18 mouse cellular contexts compared by ENCODE assay signal in genomic region chr7:104401140-104401539, GRCm38 (mm10). TPM values are rescaled to one million over a fixed set of nuclear protein-coding genes. Genes with fewer than 3 reads are reported as not detected.
DNase-seq lines count a peak whose midpoint lies in the region; ATAC-seq and TF ChIP-seq lines count a peak whose summit lies in the region.
"Had no signal": no experiment of that assay in that cellular context is flagged by ENCODE, and none has a peak within 500 bp of the region (broad histone marks: within the 10 kb centered on the region; RNA-seq: fewer than 3 reads in every experiment).

No protein-coding gene starts in this region.

- peak; percentile 1 for DNase-seq in heart, postnatal 14 days
- DNase-seq in heart, embryonic 10.5 days (ENCODE audit: low spot score): no peak
- DNase-seq in lung, postnatal 0 days (ENCODE audit: low spot score): peak; percentile 5
- DNase-seq in lung, adult 18-20 months: no peak
- no peak for DNase-seq in midbrain, embryonic 10.5 days (ENCODE audit: low spot score)
- DNase-seq in retina, postnatal 1 day: no peak
- DNase-seq: adrenal gland, postnatal 25 days; cerebellum, adult 9-11 months; lung, postnatal 14 days had no signal

- intact Hi-C loops in heart, postnatal 14 days (cut with DNase I): no loop called here

- H3K4me3 ChIP-seq in heart, embryonic 10.5 days: no peak overlapping the region
- H3K4me3 ChIP-seq in lung, postnatal 0 days (ENCODE audit: low read depth, low read length): no peak overlapping the region
- H3K4me3 ChIP-seq in midbrain, embryonic 10.5 days: no peak overlapping the region
- H3K4me3 ChIP-seq: intestine, embryonic 15.5 days; left cerebral cortex, adult 2 months; limb, embryonic 12.5 days; midbrain, embryonic 15.5 days had no signal

- H3K27ac ChIP-seq in heart, embryonic 10.5 days: no peak overlapping the region
- no peak overlapping the region for H3K27ac ChIP-seq in lung, postnatal 0 days (ENCODE audit: low read length)
- H3K27ac ChIP-seq in midbrain, embryonic 10.5 days (replicated peaks): no peak overlapping the region
- H3K27ac ChIP-seq: intestine, embryonic 15.5 days; left cerebral cortex, adult 2 months; limb, embryonic 12.5 days; midbrain, embryonic 15.5 days had no signal

- H3K27me3 ChIP-seq in heart, embryonic 10.5 days (ENCODE audit: insufficient read depth, poor library complexity, severe bottlenecking): no peaks in the 10 kb centered on the region
- no peaks in the 10 kb centered on the region for H3K27me3 ChIP-seq in lung, postnatal 0 days (replicated peaks; ENCODE audit: insufficient read depth, low read length)
- no peaks in the 10 kb centered on the region for H3K27me3 ChIP-seq in midbrain, embryonic 10.5 days (ENCODE audit: low read depth, poor library complexity, severe bottlenecking)
- H3K27me3 ChIP-seq: intestine, embryonic 15.5 days; limb, embryonic 12.5 days; midbrain, embryonic 15.5 days had no signal

- H3K36me3 ChIP-seq in heart, embryonic 10.5 days: no peaks in the 10 kb centered on the region
- H3K36me3 ChIP-seq in lung, postnatal 0 days (ENCODE audit: insufficient read depth, low read length): no peaks in the 10 kb centered on the region
- H3K36me3 ChIP-seq in midbrain, embryonic 10.5 days: no peaks in the 10 kb centered on the region
- H3K36me3 ChIP-seq: intestine, embryonic 15.5 days; limb, embryonic 12.5 days; midbrain, embryonic 15.5 days had no signal

- no peak overlapping the region for H3K9ac ChIP-seq in lung, postnatal 0 days (replicated peaks; ENCODE audit: low read depth)
- H3K9ac ChIP-seq: intestine, embryonic 15.5 days; limb, embryonic 12.5 days; midbrain, embryonic 15.5 days had no signal

- no peaks in the 10 kb centered on the region for H3K4me1 ChIP-seq in heart, embryonic 10.5 days
- H3K4me1 ChIP-seq in lung, postnatal 0 days (ENCODE audit: insufficient read depth, low read depth, low read length): no peaks in the 10 kb centered on the region
- no peaks in the 10 kb centered on the region for H3K4me1 ChIP-seq in midbrain, embryonic 10.5 days
- H3K4me1 ChIP-seq: intestine, embryonic 15.5 days; limb, embryonic 12.5 days; midbrain, embryonic 15.5 days had no signal

- ATAC-seq in lung, postnatal 0 days: peak; percentile 37; the same call in 1 of the 2 replicates
- peak; percentile 23 to 46 for ATAC-seq in hematopoietic stem cell, adult 5-6 weeks (replicated peaks in 1 of 2; ENCODE audit: insufficient read depth in 1 of 2, low FRiP score in 2 of 2, low TSS enrichment in 1 of 2, low read depth in 1 of 2, poor library complexity in 2 of 2, severe bottlenecking in 2 of 2)
- ATAC-seq in megakaryocyte progenitor cell, adult 5-6 weeks (replicated peaks; ENCODE audit: poor library complexity): peak; percentile 62
- ATAC-seq: forebrain, embryonic 14.5 days; intestine, embryonic 15.5 days; midbrain, embryonic 15.5 days had no signal

- TF ChIP-seq EP300 in lung, postnatal 0 days (IDR thresholded peaks at IDR 0.05): no peak

- H3K4me2 ChIP-seq in lung, postnatal 0 days (replicated peaks; ENCODE audit: low read depth, low read length): no peak overlapping the region
- H3K4me2 ChIP-seq: intestine, embryonic 15.5 days; limb, embryonic 12.5 days; midbrain, embryonic 15.5 days had no signal

- no peak for TF ChIP-seq CTCF in lung, postnatal 0 days (IDR thresholded peaks at IDR 0.05)

- no peaks in the 10 kb centered on the region for H3K9me3 ChIP-seq in heart, embryonic 10.5 days
- H3K9me3 ChIP-seq in lung, postnatal 0 days (ENCODE audit: low read length): no peaks in the 10 kb centered on the region
- H3K9me3 ChIP-seq in midbrain, embryonic 10.5 days (replicated peaks): no peaks in the 10 kb centered on the region
- H3K9me3 ChIP-seq: intestine, embryonic 15.5 days; limb, embryonic 12.5 days; midbrain, embryonic 15.5 days had no signal

RNA-seq across cellular contexts. Expression of gene Trim30c, which starts 0.5 kb away (rescaled TPM):
- under 1 TPM; 0.12 to 0.17 TPM for total RNA-seq in heart, postnatal 14 days (2021)
- polyA plus RNA-seq in heart, embryonic 10.5 days (2016; fragmentation: Nextera tagmentation; extraction: Ambion mirVana): not detected in 2 replicates
- 0.06 and 0.13 TPM in 2 replicates for polyA plus RNA-seq in lung, postnatal 0 days (2015; fragmentation: Nextera tagmentation; extraction: Ambion mirVana)
- total RNA-seq in hematopoietic stem cell, adult 5-6 weeks (2017): 2.8 and 5.3 TPM in 2 replicates
- total RNA-seq in megakaryocyte progenitor cell, adult 5-6 weeks (2015): 0.12 and 0.52 TPM in 2 replicates
- 0.29 and 1.0 TPM in 2 replicates for total RNA-seq in megakaryocyte progenitor cell, adult 5-6 weeks (2017)
- polyA plus RNA-seq in midbrain, embryonic 10.5 days (2016; fragmentation: Nextera tagmentation; extraction: Ambion mirVana): not detected in 2 replicates
- total RNA-seq: adrenal gland, postnatal 25 days; layer of hippocampus, adult 18-20 months had no signal
- polyA plus RNA-seq: forebrain, embryonic 14.5 days; limb, embryonic 12.5 days had no signal

RNA-seq across cellular contexts. Expression of gene Trim30b, which starts 31.5 kb away (rescaled TPM):
- total RNA-seq in heart, postnatal 14 days (2021): not detected
- not detected in 2 replicates for polyA plus RNA-seq in heart, embryonic 10.5 days (2016; fragmentation: Nextera tagmentation; extraction: Ambion mirVana)
- polyA plus RNA-seq in lung, postnatal 0 days (2015; fragmentation: Nextera tagmentation; extraction: Ambion mirVana): 0.52 and 0.75 TPM in 2 replicates
- 9.2 and 19.9 TPM in 2 replicates for total RNA-seq in hematopoietic stem cell, adult 5-6 weeks (2017)
- total RNA-seq in megakaryocyte progenitor cell, adult 5-6 weeks (2015): 0.61 and 2.0 TPM in 2 replicates
- 1.5 and 1.8 TPM in 2 replicates for total RNA-seq in megakaryocyte progenitor cell, adult 5-6 weeks (2017)
- polyA plus RNA-seq in midbrain, embryonic 10.5 days (2016; fragmentation: Nextera tagmentation; extraction: Ambion mirVana): 0.25 TPM in 1 of 2 replicates, not detected in the other
- total RNA-seq: layer of hippocampus, adult 18-20 months; left cerebral cortex, adult 2 months; MEL had no signal
- polyA plus RNA-seq: forebrain, embryonic 14.5 days; limb, embryonic 12.5 days had no signal

RNA-seq across cellular contexts. Expression of gene Trim12c, which starts 48.0 kb away (rescaled TPM):
- 1 to 10 TPM; 5.4 to 6.5 TPM for total RNA-seq in heart, postnatal 14 days (2021)
- 1.2 and 1.6 TPM in 2 replicates for polyA plus RNA-seq in heart, embryonic 10.5 days (2016; fragmentation: Nextera tagmentation; extraction: Ambion mirVana)
- polyA plus RNA-seq in lung, postnatal 0 days (2015; fragmentation: Nextera tagmentation; extraction: Ambion mirVana): 3.1 and 3.6 TPM in 2 replicates
- total RNA-seq in hematopoietic stem cell, adult 5-6 weeks (2017): 48.6 and 57.0 TPM in 2 replicates
- 13.4 and 14.2 TPM in 2 replicates for total RNA-seq in megakaryocyte progenitor cell, adult 5-6 weeks (2015)
- 23.5 and 30.1 TPM in 2 replicates for total RNA-seq in megakaryocyte progenitor cell, adult 5-6 weeks (2017)
- 0.41 and 0.46 TPM in 2 replicates for polyA plus RNA-seq in midbrain, embryonic 10.5 days (2016; fragmentation: Nextera tagmentation; extraction: Ambion mirVana)

Comparison
In these comparisons a context has a peak if more than half of its experiments do, and no peak if none do; other contexts are left out.
1. DNase-seq: peak in heart, postnatal 14 days (2 of 2) and lung, postnatal 0 days (single experiment); none in heart, embryonic 10.5 days (single experiment), lung, adult 18-20 months (0 of 2), midbrain, embryonic 10.5 days (single experiment) and retina, postnatal 1 day (single experiment).
2. Peak in every context shown above with its lines, with median percentiles within 50 percentile points of each other: ATAC-seq.